Mouse (Mus musculus) c-Kit-positive CD71-positive TER-119-negative erythroid progenitor cells, embryonic 14.5 days (primary cell): ENCODE results near the gene Morf4l1.
"Not testable (repeated sequence)": the region's sequence is repeated elsewhere in the genome, so short reads cannot be mapped to it uniquely, and the experiment has no call there.

Experiments used
- DNase-seq: peaks from one replicate; pipeline ENCODE4 v3.0.0-alpha.2; 2013; ENCODE audit warnings: low read depth

Gene Morf4l1

GRCm38 (mm10) chr9:90060932-90061331 is 53.6 kb downstream of the Morf4l1 start:
- DNase-seq, result not testable (repeated sequence)

DNA sequence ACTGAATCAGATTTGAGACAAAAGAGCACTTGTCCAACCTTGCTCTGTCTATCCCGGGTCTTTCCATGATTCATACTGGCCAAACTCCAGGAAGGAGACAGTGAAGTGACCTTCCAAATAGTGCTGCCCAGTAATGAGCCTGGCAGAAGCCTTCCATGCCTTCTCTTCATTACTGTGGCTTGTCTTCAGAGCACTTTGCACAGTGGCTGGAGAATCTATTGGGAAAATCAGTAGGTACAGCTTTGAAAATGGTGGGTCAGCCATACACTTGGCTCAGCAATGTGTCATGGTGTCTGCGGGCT is 54.0 kb downstream of the Morf4l1 start:
- DNase-seq, result no peak

DNA sequence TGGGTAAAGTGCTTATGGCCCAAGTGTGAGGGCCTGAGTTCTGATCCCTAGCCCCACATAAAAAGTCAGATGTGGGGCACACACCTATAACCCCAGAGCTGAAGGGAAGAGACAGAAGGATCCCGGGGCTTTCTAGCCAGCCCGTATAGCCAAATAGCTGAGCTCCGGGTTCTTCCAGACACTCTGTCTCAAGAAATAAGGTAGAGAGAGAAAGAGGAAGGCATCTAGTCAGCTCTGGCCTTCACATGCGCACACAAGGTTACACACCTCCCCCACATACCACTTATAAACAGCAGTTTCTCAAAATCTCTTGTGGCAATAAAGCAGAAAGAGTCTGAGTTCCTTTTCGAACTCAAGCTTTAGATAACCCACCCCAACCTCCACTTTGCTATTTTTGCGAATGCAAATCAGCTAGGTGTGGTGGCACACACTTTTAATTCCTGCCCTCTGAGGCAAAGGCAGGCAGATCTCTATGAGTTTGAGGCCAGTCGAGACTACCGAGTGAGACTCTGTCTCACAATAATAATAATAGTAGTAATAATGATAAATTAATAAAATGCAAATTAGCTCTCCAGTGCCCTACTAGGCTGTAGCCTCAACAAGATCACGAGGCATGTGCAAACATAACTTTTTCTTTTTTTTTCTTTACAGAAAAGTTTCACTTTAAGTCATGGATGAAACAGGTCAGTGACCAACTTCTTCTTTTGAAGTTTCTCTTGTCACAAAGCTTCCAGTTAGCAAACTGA is 54.6 kb downstream of the Morf4l1 start:
- no peak for DNase-seq

GRCm38 (mm10) chr9:90056716-90057115 is 57.9 kb downstream of the Morf4l1 start:
- DNase-seq, result no peak

DNA sequence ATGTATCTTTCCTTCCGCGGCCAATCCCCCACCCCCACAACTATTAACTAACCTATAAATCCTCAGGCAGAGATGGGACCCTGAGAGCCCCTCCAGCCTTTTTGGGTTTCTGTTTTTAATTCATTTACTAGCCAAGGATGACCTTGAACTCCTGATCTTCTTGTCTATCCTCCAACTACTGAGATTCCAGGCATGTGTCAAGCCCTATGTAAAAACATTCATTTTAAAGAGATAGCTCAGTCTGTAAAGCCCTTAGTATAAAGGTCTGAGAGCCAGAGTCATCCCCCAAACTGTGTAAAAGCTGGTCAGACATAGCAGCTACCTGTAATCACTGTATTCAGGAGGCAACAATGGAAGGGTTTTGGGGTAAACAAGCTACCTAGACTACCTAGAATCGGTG is 58.7 kb downstream of the Morf4l1 start:
- DNase-seq, result no peak

GRCm38 (mm10) chr9:90055409-90055808 is 59.2 kb downstream of the Morf4l1 start:
- no peak for DNase-seq

DNA sequence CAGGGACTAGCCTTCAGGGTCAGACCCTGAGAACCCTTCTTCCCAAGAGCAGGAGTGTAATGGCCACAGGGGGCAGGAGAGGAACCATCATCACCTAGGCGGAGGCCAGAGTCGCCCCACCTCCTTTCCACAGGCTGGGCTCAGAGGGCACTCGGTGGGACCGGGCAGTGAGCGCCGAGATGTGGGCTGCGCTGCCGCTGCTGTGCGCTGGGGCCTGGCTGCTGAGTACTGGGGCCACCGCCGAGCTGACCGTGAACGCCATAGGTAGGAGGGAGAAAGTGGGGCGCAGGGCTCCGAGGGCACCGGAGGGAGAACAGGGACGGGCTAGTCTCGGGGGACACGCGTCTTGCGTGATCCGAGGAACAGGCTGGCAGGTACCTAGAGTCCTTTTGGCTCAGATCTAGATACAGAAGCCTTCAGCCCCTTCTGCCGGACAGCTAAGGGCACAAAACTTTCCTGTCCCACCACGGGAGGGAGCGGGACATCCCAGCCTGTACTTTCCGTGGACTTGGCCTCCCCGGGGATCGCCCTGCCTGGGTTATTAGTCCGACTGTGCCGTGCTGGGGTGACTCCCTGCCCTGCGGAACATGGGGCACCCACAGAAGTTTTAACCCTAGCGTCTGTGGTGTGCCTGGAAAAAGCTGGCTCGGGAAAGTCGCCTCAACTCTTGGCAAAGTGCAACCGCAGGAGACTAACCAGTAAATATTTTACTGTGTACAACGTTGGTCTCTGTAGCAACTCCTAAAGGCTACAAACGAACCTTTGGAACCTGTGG is 60.0 kb downstream of the Morf4l1 start:
- no peak for DNase-seq

DNA sequence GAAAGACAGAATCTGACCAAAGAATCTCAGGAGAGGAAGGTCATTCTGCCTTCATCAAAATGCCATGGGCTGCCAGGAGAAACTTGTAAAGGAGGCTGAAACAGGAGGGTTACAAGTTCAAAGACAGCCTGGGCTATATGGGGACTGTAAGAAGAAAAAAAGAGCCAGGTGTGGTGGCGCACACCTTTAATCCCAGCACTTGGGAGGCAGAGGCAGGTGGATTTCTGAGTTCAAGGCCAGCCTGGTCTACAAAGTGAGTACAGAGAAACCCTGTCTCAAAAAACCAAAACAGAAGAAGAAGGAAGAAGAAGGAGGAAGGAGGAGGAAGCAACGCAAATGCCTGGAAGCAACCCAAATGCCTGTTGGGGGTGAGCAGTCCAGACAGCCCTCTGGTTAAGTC is 60.7 kb downstream of the Morf4l1 start, which contains the start of gene Ctsh:
Ctsh (plus strand) TSS at position 301 of the 400 bp plus-strand sequence.
- DNase-seq, result no peak

- DNase-seq, result no peak
Measured at GRCm38 (mm10) chr9:90047937-90048627, 66.5 kb downstream of the Morf4l1 start.

- DNase-seq, result no peak
Measured at GRCm38 (mm10) chr9:90045191-90045590, 69.4 kb downstream of the Morf4l1 start.

DNA sequence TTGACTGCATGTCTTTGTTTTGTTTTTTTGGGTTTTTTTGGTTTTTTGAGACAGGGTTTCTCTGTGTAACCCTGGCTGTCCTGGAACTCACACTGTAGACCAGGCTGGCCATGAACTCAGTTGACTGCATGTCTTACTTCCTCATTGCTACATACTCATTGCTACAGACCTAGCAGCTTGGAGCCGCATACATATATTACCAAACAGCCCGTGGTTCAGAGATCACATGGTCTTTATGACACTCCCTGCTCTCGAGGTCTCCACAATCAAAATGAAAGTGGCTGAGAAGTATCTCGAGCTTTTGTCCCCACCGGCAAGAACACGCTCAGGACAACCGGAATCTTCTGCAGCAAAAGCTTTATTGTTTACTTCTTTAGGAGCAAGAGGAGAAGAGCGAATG is 71.7 kb downstream of the Morf4l1 start:
- DNase-seq, result not testable (repeated sequence)
